Mouse (Mus musculus): Measurements from ENCODE around the gene Gpr161. TPM values are rescaled to one million over a fixed set of nuclear protein-coding genes. Genes with fewer than 3 reads are reported as not detected.

Gpr161 gene
- total RNA-seq (2021), result 1 to 10 TPM; 6.1 to 7.2 TPM
- long read RNA-seq, experiment 1, partial matches to known transcripts, result 0 of 2 reads
- long read RNA-seq, experiment 1, other reads (novel, unspliced or antisense), result 2 of 2 reads
- long read RNA-seq, experiment 2, partial matches to known transcripts, result 0 of 2 reads
- long read RNA-seq, experiment 2, other reads (novel, unspliced or antisense), result 2 of 2 reads

- no peak for DNase-seq (ENCODE audit: low spot score in 2 of 2)
These were observed at the start of gene Gpr161 for GRCm38 (mm10) chr1:165295489-165295888. Gpr161 (plus strand) TSS chr1:165295789.

- DNase-seq (ENCODE audit: low spot score in 2 of 2), result no peak
These were observed 49.0 kb upstream of the Gpr161 start for GRCm38 (mm10) chr1:165246587-165246986.

GRCm38 (mm10) chr1:165247085-165247484 lies 48.5 kb upstream of the Gpr161 start:
- DNase-seq (ENCODE audit: low spot score in 2 of 2), result no peak

GRCm38 (mm10) chr1:165247788-165248187 lies 47.8 kb upstream of the Gpr161 start:
- no peak for DNase-seq (ENCODE audit: low spot score in 2 of 2)

GRCm38 (mm10) chr1:165248842-165249241 lies 46.7 kb upstream of the Gpr161 start:
- DNase-seq (ENCODE audit: low spot score in 2 of 2), result no peak

GRCm38 (mm10) chr1:165250546-165250945 lies 45.0 kb upstream of the Gpr161 start:
- DNase-seq (ENCODE audit: low spot score in 2 of 2), result no peak

GRCm38 (mm10) chr1:165252027-165252671 lies 43.4 kb upstream of the Gpr161 start:
- peak; percentile 32 to 65 for DNase-seq (ENCODE audit: low spot score in 2 of 2)

GRCm38 (mm10) chr1:165274946-165275345 lies 20.6 kb upstream of the Gpr161 start:
- no peak for DNase-seq (ENCODE audit: low spot score in 2 of 2)

- DNase-seq (ENCODE audit: low spot score in 2 of 2), result no peak
These were observed 14.8 kb upstream of the Gpr161 start for GRCm38 (mm10) chr1:165280741-165281140.

GRCm38 (mm10) chr1:165281351-165282221 lies 14.0 kb upstream of the Gpr161 start:
- peak; percentile 61 to 82 for DNase-seq (ENCODE audit: low spot score in 2 of 2)

GRCm38 (mm10) chr1:165282222-165282966 lies 13.2 kb upstream of the Gpr161 start:
- no peak for DNase-seq (ENCODE audit: low spot score in 2 of 2)

GRCm38 (mm10) chr1:165282967-165283345 lies 12.6 kb upstream of the Gpr161 start:
- DNase-seq (ENCODE audit: low spot score in 2 of 2), result no peak

- no peak for DNase-seq (ENCODE audit: low spot score in 2 of 2)
These were observed 11.5 kb upstream of the Gpr161 start for GRCm38 (mm10) chr1:165284096-165284495.

- peak in 1 of 2 experiments; percentile 9 for DNase-seq (ENCODE audit: low spot score in 2 of 2)
These were observed 7.4 kb upstream of the Gpr161 start for GRCm38 (mm10) chr1:165288165-165288564.

GRCm38 (mm10) chr1:165289831-165290230 lies 5.8 kb upstream of the Gpr161 start:
- DNase-seq (ENCODE audit: low spot score in 2 of 2), result no peak

GRCm38 (mm10) chr1:165291606-165292005 lies 4.0 kb upstream of the Gpr161 start:
- no peak for DNase-seq (ENCODE audit: low spot score in 2 of 2)

- DNase-seq (ENCODE audit: low spot score in 2 of 2), result no peak
These were observed 5.5 kb downstream of the Gpr161 start for GRCm38 (mm10) chr1:165301108-165301507.

- no peak for DNase-seq (ENCODE audit: low spot score in 2 of 2)
These were observed 6.0 kb downstream of the Gpr161 start for GRCm38 (mm10) chr1:165301567-165301966.

- no peak for DNase-seq (ENCODE audit: low spot score in 2 of 2)
These were observed 7.0 kb downstream of the Gpr161 start for GRCm38 (mm10) chr1:165302455-165303208.

GRCm38 (mm10) chr1:165303209-165303608 lies 7.6 kb downstream of the Gpr161 start:
- no peak for DNase-seq (ENCODE audit: low spot score in 2 of 2)

- DNase-seq (ENCODE audit: low spot score in 2 of 2), result no peak
These were observed 8.8 kb downstream of the Gpr161 start for GRCm38 (mm10) chr1:165304341-165304740.
